Mouse (Mus musculus) thymus, postnatal 4 days (tissue): ENCODE data around the gene F2rl2.

Experiments
- DNase-seq: peaks from one replicate; pipeline ENCODE4 v3.0.0; 2021

F2rl2 gene

DNA sequence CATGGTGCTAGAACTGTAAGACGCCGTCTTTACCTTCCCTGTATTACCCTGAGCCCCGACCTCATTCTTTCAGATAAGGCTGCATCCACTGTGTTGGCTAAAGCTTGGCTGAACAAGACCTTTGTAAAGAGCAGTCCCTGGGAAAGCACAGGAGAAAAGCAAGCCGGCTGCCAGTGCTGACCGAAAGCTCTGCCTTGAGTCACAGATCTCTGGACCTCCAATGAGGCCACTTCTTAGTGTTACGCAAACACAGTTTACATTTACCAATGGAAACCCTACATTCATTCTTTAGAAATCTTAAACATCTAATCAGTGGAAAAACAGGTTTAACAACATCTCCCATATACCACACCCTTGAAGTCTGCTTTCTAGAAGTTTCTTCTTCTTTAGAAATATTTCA lies 8.9 kb downstream of the F2rl2 start:
- no peak for DNase-seq

DNA sequence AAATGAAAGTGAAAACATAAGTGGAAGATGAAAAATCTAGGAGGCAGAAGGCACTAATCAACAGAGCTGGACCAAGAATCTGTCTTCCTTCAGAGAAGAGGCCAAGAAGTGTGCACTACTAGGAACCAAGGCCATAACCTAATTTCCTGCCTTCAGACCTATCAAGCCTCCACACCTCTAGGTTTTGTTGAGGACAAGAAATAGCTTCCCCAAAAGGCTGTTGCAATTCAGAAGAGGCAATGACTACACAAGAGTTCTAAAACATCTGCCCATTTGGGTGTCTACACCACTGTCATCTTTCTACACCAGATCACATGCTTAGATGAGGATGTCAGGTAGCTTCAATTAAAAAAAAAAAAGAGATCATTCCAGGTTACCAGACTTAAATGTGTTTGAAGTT lies 15.4 kb downstream of the F2rl2 start:
- DNase-seq: no peak

- DNase-seq: no peak
These were observed 16.1 kb downstream of the F2rl2 start for GRCm38 (mm10) chr13:95712570-95713268.

DNA sequence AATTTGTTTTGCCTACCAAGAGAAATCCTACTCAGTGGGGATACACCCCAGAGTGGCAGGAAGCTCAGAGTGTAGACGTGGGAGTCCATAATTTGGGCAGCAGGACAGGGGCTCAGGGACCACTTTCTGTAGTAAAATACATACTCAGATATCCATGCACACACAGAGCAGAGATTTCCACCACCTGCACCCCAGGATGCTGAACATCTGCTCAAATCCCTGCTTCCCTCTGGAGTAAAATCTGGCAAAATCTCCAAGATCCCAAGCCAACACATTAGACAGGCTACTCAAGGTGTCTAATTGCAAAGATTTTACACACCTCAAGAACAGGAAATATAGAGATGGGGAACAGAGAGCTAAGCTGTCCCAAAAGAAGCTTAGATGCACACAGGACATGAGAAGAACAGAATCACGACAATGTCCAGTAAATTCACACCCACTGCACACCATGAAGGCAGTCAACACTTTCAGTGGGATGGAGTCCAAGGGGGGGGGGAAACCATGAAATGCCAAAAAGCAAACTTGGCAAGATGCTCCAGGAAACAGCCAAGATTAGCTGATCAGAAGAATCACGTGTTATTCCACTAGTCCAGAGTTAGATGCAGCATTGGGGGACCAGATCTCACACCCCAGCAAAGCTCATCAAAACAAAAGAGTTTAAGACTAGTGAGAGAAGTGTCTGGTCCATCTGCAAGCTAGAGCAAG lies 17.8 kb downstream of the F2rl2 start:
- no peak for DNase-seq

DNA sequence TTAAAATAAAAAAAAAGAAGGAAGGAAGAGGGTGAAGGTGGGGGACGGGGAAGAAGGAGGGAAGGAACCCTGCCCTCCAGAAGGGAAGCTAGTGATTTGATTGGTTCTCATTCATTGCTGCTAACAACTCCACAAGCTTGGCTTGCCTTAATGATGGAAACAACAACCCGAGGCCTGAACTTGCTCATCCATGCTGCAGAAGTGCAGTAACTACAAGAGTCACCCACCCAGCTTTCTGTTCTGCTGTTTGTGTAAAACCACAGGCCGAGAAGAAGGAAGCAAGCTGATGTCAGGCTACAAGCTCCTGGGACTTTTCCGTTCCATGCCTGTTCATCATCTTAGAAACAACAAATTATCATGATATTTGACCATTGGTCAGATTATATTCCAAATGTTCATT lies 18.7 kb downstream of the F2rl2 start:
- no peak for DNase-seq

GRCm38 (mm10) chr13:95719320-95720232 lies 22.9 kb downstream of the F2rl2 start:
- DNase-seq: peak; percentile 74

- no peak for DNase-seq
These were observed 33.8 kb downstream of the F2rl2 start for GRCm38 (mm10) chr13:95730491-95730890.

- DNase-seq: peak; percentile 17
These were observed 43.0 kb downstream of the F2rl2 start for GRCm38 (mm10) chr13:95739651-95740050.

- DNase-seq: no peak
These were observed 45.4 kb downstream of the F2rl2 start for GRCm38 (mm10) chr13:95741813-95742689.

DNA sequence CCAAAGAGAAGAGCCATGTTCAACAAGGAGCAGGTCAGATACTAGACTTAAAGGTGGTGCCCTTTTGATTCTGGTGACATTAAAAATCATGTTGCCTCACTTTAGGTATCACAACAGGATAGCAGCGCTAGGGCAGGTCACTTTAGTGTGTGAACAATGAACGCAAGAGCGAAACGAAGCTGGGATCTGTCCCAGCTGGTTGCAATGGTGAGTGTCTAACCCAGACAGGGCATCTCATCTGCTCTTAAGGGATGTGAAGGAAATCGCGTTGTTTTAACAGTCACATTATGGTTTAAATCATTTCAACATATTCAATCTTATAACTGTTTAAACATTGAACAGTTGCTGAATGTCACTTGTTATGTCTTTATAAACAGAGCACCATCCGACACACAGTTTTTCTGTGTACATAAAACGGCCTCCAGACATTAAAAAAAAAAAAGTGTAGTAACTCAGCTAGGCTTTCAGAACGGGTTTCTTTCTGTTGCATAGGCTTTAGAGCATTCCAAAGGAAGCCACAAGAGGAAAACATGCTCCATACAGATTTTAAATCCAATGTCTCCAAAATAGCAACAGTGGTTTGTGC lies 46.3 kb downstream of the F2rl2 start:
- no peak for DNase-seq

- no peak for DNase-seq
These were observed 48.8 kb downstream of the F2rl2 start for GRCm38 (mm10) chr13:95745451-95745850.

- peak; percentile 89 for DNase-seq
These were observed 49.9 kb downstream of the F2rl2 start for GRCm38 (mm10) chr13:95746509-95746908.

DNA sequence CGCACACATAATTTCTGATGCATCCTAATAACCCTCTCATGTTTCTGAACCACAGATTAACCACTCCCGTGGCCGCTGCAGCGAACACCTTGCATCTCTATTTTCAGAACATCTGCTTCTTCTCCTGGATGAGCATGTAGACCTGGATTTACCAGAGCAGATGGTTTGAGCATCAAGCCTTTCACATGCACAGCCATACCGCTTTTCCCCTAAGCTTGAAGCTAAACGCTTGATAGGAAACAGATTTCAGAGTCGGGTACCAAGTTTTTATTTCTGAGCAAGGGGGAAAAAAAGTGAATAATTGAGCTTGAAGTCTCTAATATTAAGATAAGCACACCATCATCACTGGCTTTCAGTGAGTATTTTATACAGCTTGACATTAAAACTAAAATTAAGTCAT lies 50.4 kb downstream of the F2rl2 start:
- DNase-seq: no peak

GRCm38 (mm10) chr13:95747541-95747940 lies 50.9 kb downstream of the F2rl2 start:
- no peak for DNase-seq
